Mouse (Mus musculus) ES-Bruce4 (cell line): ENCODE measurements around the gene Sec62. TPM values are rescaled to one million over a fixed set of nuclear protein-coding genes. Genes with fewer than 3 reads are reported as not detected.

Experiments
- H3K27ac ChIP-seq: 2 replicates; pipeline ENCODE4 v1.5.1; 2012; ENCODE audit warnings: low read length, inconsistent platforms; ENCODE audit not compliant: insufficient read depth
- H3K27me3 ChIP-seq: 2 replicates; pipeline ENCODE4 v1.6.1; 2012; ENCODE audit warnings: mild to moderate bottlenecking, low read length, inconsistent platforms; ENCODE audit not compliant: control insufficient read depth, poor library complexity, insufficient read depth, severe bottlenecking
- H3K36me3 ChIP-seq: 2 replicates; pipeline ENCODE4 v1.6.1; 2012; ENCODE audit warnings: inconsistent platforms, mild to moderate bottlenecking, low read length, moderate library complexity; ENCODE audit not compliant: control insufficient read depth, poor library complexity, insufficient read depth, severe bottlenecking
- H3K4me1 ChIP-seq: one replicate; pipeline ENCODE4 v1.8.1; 2011; ENCODE audit warnings: low read length; ENCODE audit not compliant: control insufficient read depth, insufficient read depth
- H3K4me3 ChIP-seq: 2 replicates; pipeline ENCODE4 v1.5.1; 2011; ENCODE audit warnings: low read depth, mild to moderate bottlenecking, low read length
- H3K9ac ChIP-seq: 2 replicates; pipeline ENCODE4 v1.6.1; 2012; ENCODE audit warnings: low read depth, mild to moderate bottlenecking, inconsistent platforms; ENCODE audit not compliant: poor library complexity, severe bottlenecking
- H3K9me3 ChIP-seq: replicated peaks from 2 replicates; pipeline ENCODE4 v1.6.1; 2012; ENCODE audit warnings: mild to moderate bottlenecking, low read length, inconsistent platforms; ENCODE audit not compliant: control insufficient read depth, poor library complexity, insufficient read depth, severe bottlenecking
- CTCF ChIP-seq: IDR thresholded peaks from one replicate; pipeline ENCODE4 v1.8.1; 2011; ENCODE audit warnings: low read depth, low read length
- EP300 ChIP-seq: IDR thresholded peaks from 2 replicates; pipeline ENCODE4 v1.6.1; 2011; ENCODE audit warnings: low read depth, low read length; ENCODE audit not compliant: insufficient read depth
- POLR2A ChIP-seq: IDR thresholded peaks from one replicate; pipeline ENCODE4 v1.8.1; 2011; ENCODE audit warnings: low read length; ENCODE audit not compliant: insufficient read depth
- polyA plus RNA-seq: library from polyadenylated mRNA; stranded (reverse); fragments of >200 nt; gene quantifications from 2 replicates; pipeline ENCODE4 v1.2.4, GENCODE M21; 2011; ENCODE audit warnings: low read depth; ENCODE audit not compliant: missing spikeins, insufficient read depth, insufficient read length

Sec62 gene
- polyA plus RNA-seq, 1 experiment = 65.0 TPM

DNA sequence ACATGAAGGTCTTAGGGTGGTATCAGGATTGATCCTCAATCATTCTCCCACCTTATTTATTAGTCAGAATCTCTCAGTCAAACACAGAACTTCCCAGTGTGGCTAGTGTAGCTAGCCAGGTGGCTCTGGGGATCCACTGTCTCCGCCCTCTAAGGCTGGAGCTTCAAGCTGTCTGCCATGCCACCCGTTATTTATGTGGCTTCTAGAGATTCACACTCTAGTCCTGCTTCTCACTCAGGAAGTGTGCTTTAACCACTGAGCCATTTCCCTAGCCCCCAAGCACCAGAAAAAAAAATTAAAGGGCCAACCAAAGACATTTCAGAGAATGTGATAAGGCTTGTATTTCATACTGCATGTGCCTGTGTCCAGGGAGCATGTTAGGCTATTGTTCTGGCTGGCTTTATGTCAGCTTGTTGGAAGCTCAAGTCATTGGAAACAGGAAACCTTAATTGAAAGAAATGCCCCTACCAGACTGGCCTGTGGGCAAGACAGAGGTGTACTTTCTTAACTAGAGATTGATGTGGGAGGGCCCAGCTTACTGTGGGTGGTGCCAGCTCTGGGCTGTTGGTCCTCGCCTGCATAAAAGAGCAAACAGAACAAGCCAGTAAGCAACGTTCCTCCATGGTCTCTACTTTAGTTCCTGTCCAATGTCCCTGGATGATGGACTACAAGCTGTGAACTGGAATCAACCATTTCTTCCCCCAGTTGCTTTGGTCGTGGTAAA is 71.2 kb downstream of the Sec62 start:
- no peak overlapping the region for H3K9ac ChIP-seq
- no peaks in the 10 kb centered on the region for H3K27me3 ChIP-seq
- no peaks in the 10 kb centered on the region for H3K36me3 ChIP-seq
- H3K27ac ChIP-seq = no peak overlapping the region
- H3K4me3 ChIP-seq = no peak overlapping the region
- H3K4me1 ChIP-seq = no peaks in the 10 kb centered on the region
- H3K9me3 ChIP-seq = no peaks in the 10 kb centered on the region
- no peak for TF ChIP-seq EP300
- TF ChIP-seq POLR2A = no peak
- no peak for TF ChIP-seq CTCF

GRCm38 (mm10) chr3:30864640-30865039 is 72.0 kb downstream of the Sec62 start:
- no peaks in the 10 kb centered on the region for H3K27me3 ChIP-seq
- TF ChIP-seq CTCF (no peak), POLR2A (no peak), EP300 (no peak)
- H3K4me1 ChIP-seq = no peaks in the 10 kb centered on the region
- no peaks in the 10 kb centered on the region for H3K36me3 ChIP-seq
- H3K9me3 ChIP-seq = no peaks in the 10 kb centered on the region
- H3K4me3 ChIP-seq = no peak overlapping the region
- no peak overlapping the region for H3K27ac ChIP-seq
- no peak overlapping the region for H3K9ac ChIP-seq

- no peaks in the 10 kb centered on the region for H3K36me3 ChIP-seq
- H3K4me1 ChIP-seq = no peaks in the 10 kb centered on the region
- no peak overlapping the region for H3K9ac ChIP-seq
- H3K27ac ChIP-seq = no peak overlapping the region
- no peaks in the 10 kb centered on the region for H3K27me3 ChIP-seq
- H3K9me3 ChIP-seq = no peaks in the 10 kb centered on the region
- no peak overlapping the region for H3K4me3 ChIP-seq
- TF ChIP-seq POLR2A (no peak), CTCF (no peak), EP300 (no peak)
Observed at GRCm38 (mm10) chr3:30868176-30868575, 75.5 kb downstream of the Sec62 start.

DNA sequence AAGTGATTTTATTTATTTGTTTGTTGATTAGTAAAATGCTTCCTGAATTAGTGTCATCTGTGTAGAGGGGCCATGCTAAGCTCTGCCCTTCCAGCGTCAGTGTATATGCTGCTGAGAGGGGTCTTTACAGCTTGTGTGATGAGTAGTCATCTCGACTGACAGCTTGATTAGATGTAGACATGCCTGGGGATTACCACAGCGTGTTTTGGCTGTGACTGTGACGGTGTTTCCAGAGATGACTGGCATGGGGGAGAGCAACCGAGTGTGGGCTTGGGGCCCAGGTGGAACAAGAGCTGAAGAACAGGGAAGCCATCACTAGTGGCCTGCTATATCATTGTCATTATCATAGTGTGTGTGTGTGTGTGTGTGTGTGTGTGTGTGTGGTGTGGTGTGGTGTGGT is 76.0 kb downstream of the Sec62 start:
- Histone ChIP-seq H3K9me3 (no peaks in the 10 kb centered on the region), H3K9ac (no peak overlapping the region), H3K27ac (no peak overlapping the region), H3K4me3 (no peak overlapping the region), H3K36me3 (no peaks in the 10 kb centered on the region), H3K4me1 (no peaks in the 10 kb centered on the region), H3K27me3 (no peaks in the 10 kb centered on the region)
- TF ChIP-seq POLR2A (no peak), EP300 (no peak), CTCF (no peak)

- no peak for TF ChIP-seq CTCF
- TF ChIP-seq EP300 = no peak
- no peak for TF ChIP-seq POLR2A
- no peaks in the 10 kb centered on the region for H3K9me3 ChIP-seq
- no peaks in the 10 kb centered on the region for H3K4me1 ChIP-seq
- H3K9ac ChIP-seq = no peak overlapping the region
- no peak overlapping the region for H3K4me3 ChIP-seq
- no peaks in the 10 kb centered on the region for H3K27me3 ChIP-seq
- H3K36me3 ChIP-seq = no peaks in the 10 kb centered on the region
- H3K27ac ChIP-seq = no peak overlapping the region
Observed at GRCm38 (mm10) chr3:30869995-30870394, 77.3 kb downstream of the Sec62 start.

Other genes with a start within 250 kb of the Sec62 start
- 0.14 and 0.24 TPM in 2 replicates for gene Mecom, start 244.9 kb upstream of the Sec62 start, polyA plus RNA-seq
- gene Actrt3, start 192.9 kb upstream of the Sec62 start, polyA plus RNA-seq = not detected in 2 replicates
- gene Mynn, start 190.8 kb upstream of the Sec62 start, polyA plus RNA-seq = 25.9 and 26.1 TPM in 2 replicates
- 2.4 and 3.3 TPM in 2 replicates for gene Lrriq4, start 148.4 kb upstream of the Sec62 start, polyA plus RNA-seq
- gene Lrrc34, start 145.0 kb upstream of the Sec62 start, polyA plus RNA-seq = 31.1 and 36.1 TPM in 2 replicates
- 16.8 and 19.9 TPM in 2 replicates for gene Lrrc31, start 93.0 kb upstream of the Sec62 start, polyA plus RNA-seq
- not detected in 2 replicates for gene Samd7, start 46.6 kb upstream of the Sec62 start, polyA plus RNA-seq
- gene Gpr160, start 63.1 kb downstream of the Sec62 start, polyA plus RNA-seq = 9.9 and 10.1 TPM in 2 replicates
- gene Phc3, start 176.5 kb downstream of the Sec62 start, polyA plus RNA-seq = 18.4 and 20.6 TPM in 2 replicates
- gene Prkci, start 202.9 kb downstream of the Sec62 start, polyA plus RNA-seq = 221 and 240 TPM in 2 replicates